Mouse (Mus musculus): ENCODE measurements around the gene Trim7.
"Not testable (repeated sequence)": the region's sequence is repeated elsewhere in the genome, so short reads cannot be mapped to it uniquely, and the experiment has no call there.

The Trim7 gene

GRCm38 (mm10) chr11:48850240-48850639 lies 24.3 kb downstream of the Trim7 start:
- DNase-seq (ENCODE audit: low spot score), result no peak

- DNase-seq (ENCODE audit: low spot score), result no peak
Observed at GRCm38 (mm10) chr11:48851270-48851995, 25.5 kb downstream of the Trim7 start.

DNA sequence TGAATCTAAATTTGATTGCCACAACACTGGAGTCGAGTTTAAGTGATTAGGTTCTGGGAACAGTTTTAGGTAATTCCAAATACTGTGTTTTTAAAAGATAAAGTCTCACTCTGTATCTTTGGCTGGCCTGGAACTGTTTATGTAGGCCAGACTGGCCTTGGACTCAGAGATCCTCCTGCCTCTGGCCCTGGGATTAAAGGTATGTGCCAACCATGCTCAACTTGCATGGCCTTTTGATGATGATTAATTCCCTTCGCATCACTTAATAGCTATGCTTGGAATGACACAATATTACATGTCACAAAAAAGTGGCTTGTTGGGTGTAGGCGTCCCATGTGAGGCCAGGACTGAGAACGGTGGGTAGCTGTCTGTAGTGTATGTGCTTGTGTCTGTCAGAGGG lies 26.2 kb downstream of the Trim7 start:
- no peak for DNase-seq (ENCODE audit: low spot score)

GRCm38 (mm10) chr11:48852624-48853473 lies 26.9 kb downstream of the Trim7 start:
- DNase-seq (ENCODE audit: low spot score), result no peak

DNA sequence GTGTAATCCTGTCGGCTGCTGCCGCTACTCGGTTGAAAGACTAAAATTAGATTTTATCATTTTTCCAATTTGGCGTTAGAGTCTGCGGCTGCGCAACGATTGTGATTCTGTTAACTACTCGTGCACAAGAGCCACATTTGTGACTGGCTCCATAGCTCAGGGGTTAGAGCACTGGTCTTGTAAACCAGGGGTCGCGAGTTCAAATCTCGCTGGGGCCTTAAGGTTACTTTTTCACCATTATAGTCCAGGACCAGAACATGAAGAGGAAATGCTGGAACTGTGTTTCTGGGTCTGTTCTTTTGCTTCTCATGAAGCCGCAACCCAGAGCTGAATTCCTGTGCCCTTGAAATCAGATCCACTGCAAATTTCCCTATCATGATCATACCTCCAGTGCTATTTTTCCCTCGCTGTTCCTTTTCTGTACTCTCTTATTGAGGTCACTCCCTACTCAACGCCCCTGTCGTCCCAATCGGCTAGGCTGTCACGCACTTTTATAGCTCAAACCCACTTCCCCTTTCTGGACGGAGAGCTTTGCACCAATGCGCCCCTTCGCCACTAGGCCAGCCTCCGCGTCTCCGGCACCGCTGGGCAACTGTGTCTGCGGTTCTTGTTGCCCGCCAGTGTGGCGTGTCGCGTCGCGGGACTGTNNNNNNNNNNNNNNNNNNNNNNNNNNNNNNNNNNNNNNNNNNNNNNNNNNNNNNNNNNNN lies 27.7 kb downstream of the Trim7 start:
- peak; percentile 88 for DNase-seq (ENCODE audit: low spot score)

- peak; percentile 67 for DNase-seq (ENCODE audit: low spot score)
Observed at GRCm38 (mm10) chr11:48859014-48859413, 33.1 kb downstream of the Trim7 start.

GRCm38 (mm10) chr11:48862784-48863319 lies 36.9 kb downstream of the Trim7 start:
- no peak for DNase-seq (ENCODE audit: low spot score)

GRCm38 (mm10) chr11:48863808-48864207 lies 37.9 kb downstream of the Trim7 start:
- DNase-seq (ENCODE audit: low spot score), result no peak

DNA sequence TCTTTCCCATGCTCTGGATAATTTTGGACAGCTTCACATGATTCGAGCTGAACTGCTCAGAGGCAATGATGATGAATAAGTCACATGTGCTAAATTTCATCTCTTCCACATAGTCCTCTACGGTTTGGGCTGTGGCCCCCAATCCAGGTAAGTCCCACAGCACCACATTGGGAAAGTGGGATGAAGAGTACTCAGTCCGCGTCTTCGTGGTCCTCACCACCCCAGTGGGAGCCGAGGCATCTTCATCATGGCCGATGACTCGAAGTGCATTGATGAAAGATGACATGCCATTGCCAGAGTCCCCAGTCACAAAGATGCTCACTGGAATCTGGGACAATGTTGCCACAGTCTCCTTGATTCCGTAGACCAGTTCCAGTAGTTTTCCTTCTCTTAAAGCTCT lies 40.5 kb downstream of the Trim7 start:
- DNase-seq (ENCODE audit: low spot score), result no peak

DNA sequence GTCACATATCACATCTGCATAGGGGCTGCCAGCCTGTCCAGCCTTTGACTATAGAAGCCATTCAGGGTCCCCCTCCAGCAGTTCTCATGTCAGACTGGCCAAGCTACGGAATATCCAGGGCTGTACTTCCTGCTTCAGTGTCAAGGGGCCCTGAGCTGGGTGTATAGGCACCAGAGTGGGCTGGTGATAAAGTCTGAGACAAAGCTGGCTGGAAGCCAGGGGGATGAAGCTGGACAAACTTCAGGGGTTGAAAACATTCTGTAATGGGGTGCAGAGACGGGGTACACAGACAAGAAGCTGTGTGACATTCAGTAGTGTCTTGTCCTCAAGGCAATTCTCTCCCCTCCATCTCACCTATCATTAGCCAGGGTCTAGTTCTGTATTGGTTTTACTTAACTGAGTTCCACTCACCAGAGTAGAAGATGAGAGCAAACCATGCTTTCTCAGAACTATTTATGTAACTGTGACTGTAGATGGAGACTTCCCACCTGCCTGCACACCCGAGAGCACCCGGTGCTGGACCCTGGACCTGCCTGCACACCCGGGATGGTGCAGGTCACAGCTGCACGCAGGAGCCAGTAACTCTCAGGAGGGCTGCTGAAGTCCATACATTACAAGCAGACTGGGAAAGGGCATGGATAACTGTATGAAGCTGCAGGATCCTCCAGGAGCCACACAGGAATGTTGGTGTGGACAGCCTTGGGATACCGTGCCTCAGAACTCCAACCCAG lies 43.6 kb downstream of the Trim7 start:
- DNase-seq (ENCODE audit: low spot score), result peak; percentile 21

- no peak for DNase-seq (ENCODE audit: low spot score)
Observed at GRCm38 (mm10) chr11:48870781-48871180, 44.8 kb downstream of the Trim7 start.

- DNase-seq (ENCODE audit: low spot score), result peak; percentile 76
Observed at GRCm38 (mm10) chr11:48871201-48871772, 45.3 kb downstream of the Trim7 start, which contains the start of gene Irgm1. TSS of gene Irgm1 (minus strand) at chr11:48871683.

- peak; percentile 34 for DNase-seq (ENCODE audit: low spot score)
Observed at GRCm38 (mm10) chr11:48871817-48872541, 46.0 kb downstream of the Trim7 start.

DNA sequence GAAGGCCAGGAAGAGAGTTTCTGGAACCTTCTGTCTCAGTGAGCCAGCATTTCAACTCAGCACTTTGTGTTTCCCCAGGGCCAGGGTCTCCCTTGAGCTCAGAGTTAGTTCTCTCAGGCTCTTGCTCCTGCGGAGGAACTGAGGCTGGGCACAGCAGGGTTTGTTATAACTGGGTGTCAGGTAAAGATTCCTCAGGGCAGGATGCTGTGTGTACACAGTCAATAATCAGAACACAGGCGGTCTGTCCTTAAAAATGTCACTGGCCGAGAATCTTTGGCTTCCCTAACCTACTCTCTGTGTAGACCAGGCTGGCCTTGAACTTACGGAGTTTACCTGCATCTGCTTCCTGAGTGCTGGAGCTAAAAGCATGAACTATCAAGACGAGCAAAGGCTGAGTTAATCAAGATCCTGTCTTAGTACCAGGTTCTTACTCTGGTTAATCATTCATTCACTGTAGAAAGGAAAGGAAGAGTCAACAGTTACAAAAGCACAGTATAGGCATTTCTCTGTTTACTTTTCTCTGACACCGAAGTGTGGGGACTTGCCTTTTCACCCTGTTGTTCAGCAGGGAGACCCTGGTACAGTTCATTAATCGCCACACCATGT lies 46.9 kb downstream of the Trim7 start:
- DNase-seq (ENCODE audit: low spot score), result no peak

GRCm38 (mm10) chr11:48873591-48874290 lies 47.8 kb downstream of the Trim7 start:
- DNase-seq (ENCODE audit: low spot score), result no peak

DNA sequence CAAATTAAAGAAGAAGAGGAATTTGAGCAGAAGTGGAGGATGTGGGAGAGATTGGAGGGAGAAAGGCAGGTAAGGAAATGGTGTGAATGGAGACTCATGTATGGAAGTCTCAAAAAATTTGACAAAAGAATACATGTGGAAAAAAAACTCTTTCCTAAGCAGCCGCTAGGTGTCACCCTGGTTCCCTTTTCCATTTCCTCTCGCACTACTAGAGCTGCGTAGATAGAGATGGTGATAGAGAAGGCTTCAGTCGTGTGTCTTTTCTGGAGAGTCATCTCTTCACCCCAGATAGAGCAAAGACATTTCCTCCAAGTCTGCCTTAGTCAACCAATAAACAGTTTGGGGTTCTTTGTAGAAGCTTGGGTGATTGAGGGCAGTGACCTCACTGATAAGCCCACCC lies 48.5 kb downstream of the Trim7 start:
- peak; percentile 77 for DNase-seq (ENCODE audit: low spot score)

GRCm38 (mm10) chr11:48875343-48875837 lies 49.5 kb downstream of the Trim7 start:
- DNase-seq (ENCODE audit: low spot score), result not testable (repeated sequence)

GRCm38 (mm10) chr11:48876680-48877079 lies 50.7 kb downstream of the Trim7 start:
- DNase-seq (ENCODE audit: low spot score), result no peak

- DNase-seq (ENCODE audit: low spot score), result no peak
Observed at GRCm38 (mm10) chr11:48898812-48899431, 73.0 kb downstream of the Trim7 start.
